Mouse (Mus musculus) adrenal gland (tissue): Measurements from ENCODE around the gene Ctxn1.

Source experiments
- intact Hi-C: fragments of 180-260 bp; cut with DNase I; formaldehyde crosslinking; loops from one replicate; pipeline ENCODE4 v1.15.1; 2025

Gene Ctxn1

GRCm38 (mm10) chr8:4216791-4217621 lies 42.1 kb downstream of the Ctxn1 start, which contains the start of gene Prr36:
Prr36 (minus strand) TSS chr8:4217459.
- intact Hi-C loops = no loop called here

GRCm38 (mm10) chr8:4216296-4216695 lies 42.8 kb downstream of the Ctxn1 start:
- intact Hi-C loops = no loop called here

- intact Hi-C loops = no loop called here
Observed at GRCm38 (mm10) chr8:4214006-4214980, 44.8 kb downstream of the Ctxn1 start.

GRCm38 (mm10) chr8:4213210-4214005 lies 45.7 kb downstream of the Ctxn1 start:
- intact Hi-C loops = no loop called here

GRCm38 (mm10) chr8:4212809-4213209 lies 46.3 kb downstream of the Ctxn1 start:
- intact Hi-C loops = no loop called here

- intact Hi-C loops = no loop called here
Observed at GRCm38 (mm10) chr8:4211097-4211496, 48.0 kb downstream of the Ctxn1 start.
